Mouse (Mus musculus) cerebellum, adult 11-12 months (tissue): ENCODE measurements at regions not wholly inside any gene's neighbourhood (a gene's known extent, or its start where the extent isn't known, plus 50 kb on each side); places are given as distances from the start of the nearest gene placed in this dataset.
"Not testable (repeated sequence)": the region's sequence is repeated elsewhere in the genome, so short reads cannot be mapped to it uniquely, and the experiment has no call there.

Source experiments
- DNase-seq: peaks from one replicate; pipeline ENCODE4 v3.0.0; 2022

GRCm38 (mm10) chr16:73404099-73404498 is 1007.5 kb downstream of the Robo2 start:
- no peak for DNase-seq

DNA sequence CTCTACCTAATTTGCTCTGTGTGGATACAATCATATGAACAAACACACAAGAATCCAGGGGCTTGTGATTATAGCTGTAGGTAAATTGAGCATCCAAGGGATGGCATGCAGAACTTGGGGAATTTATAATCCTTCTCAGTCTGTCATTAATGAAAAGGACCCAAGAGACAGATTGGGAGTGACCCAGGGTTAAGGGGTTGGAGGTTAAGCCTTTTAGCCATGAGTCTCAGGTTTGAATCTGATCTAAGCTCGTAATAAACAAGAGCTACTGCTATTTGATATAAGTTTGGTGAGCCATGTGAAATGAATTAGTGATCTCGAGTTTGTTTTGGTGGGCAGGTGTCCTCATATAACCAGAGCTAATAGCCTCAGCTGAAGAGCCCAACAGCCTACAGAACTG is 1032.6 kb downstream of the Robo2 start:
- no peak for DNase-seq

GRCm38 (mm10) chr16:73374608-73375165 is 1036.9 kb downstream of the Robo2 start:
- DNase-seq, result no peak

- DNase-seq, result no peak
Measured at GRCm38 (mm10) chr16:73368607-73369233, 1042.9 kb downstream of the Robo2 start.

DNA sequence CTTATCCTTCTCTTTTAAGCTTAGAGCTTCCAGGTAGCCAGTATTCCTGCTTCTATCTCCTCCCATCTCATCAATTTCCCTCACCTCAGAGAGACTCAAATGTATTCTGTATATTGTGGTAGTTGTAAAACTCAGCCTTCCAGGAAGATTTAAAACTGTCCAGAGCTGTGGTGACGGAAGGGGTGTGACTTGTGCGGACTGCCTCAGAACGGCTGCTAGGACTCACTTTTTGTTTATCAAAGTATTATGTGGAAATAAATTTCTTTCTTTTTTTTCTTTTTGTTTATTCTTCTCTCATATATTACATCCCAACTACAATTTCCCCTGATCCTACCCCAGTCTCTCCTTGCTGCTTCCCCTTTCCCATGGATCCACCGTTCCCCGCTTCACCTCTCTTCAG is 1043.7 kb downstream of the Robo2 start:
- DNase-seq, result no peak

GRCm38 (mm10) chr16:73367226-73367840 is 1044.3 kb downstream of the Robo2 start:
- DNase-seq, result no peak

DNA sequence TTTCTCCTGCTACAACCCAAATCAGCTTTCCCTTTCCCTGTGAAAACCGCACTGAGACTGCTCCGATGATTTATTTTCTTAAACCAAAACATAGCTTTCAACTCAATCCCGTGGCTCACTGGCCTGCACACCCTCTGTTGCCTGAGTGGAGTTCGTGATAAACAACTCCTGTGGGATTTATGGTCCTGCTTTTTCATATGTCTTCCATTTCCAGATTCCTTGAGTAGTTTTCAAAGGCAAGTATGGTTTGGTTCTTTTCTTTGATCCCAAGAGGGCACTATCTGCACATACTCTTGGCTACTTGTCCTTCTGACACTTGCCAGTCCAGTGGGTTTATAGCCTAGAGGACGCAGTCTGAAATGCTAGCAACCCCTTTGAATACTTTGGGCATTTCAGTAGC is 1042.6 kb downstream of the Robo1 start:
- DNase-seq, result no peak

- DNase-seq, result no peak
Measured at GRCm38 (mm10) chr16:73343941-73344340, 1035.8 kb downstream of the Robo1 start.

DNA sequence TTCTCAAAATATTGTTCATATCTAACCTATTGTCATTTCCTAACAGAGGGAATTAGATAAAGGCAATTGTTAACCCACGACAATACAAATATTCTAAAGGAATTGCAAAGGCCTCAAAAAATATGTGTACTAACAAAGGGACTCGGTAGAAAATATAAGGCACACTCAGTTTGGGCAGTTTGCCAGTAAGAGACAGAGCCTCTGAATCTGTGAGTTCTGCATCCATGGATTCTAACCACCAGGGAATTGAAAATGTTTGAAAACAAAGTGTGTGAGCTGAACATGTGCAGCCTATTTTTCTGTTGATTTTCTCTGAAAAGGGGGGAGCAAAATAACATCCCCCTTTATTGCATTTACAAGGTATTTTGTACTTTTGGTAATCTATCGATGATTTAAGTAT is 1035.4 kb downstream of the Robo1 start:
- no peak for DNase-seq

DNA sequence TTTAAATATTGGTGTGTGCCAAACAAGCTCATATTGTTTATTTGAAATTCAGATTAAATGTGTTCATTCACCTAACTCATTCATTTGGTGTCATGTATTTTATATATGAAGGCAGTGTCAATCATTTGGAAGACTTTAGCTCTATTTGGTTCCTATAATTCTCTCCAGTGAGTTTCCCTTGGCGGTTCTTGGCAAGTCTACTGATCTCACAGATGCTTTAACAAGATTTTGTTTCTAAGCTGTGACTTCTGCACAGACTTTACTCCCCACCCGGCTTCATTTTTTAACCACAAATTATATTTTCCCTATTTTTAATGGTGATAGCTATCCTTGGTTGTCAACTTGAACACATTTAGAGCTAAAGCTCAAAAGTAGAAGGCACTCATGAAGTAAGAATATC is 1009.5 kb downstream of the Robo1 start:
- no peak for DNase-seq

- no peak for DNase-seq
Measured at GRCm38 (mm10) chr16:73310096-73310495, 1002.0 kb downstream of the Robo1 start.

GRCm38 (mm10) chr16:73279951-73280350 is 971.8 kb downstream of the Robo1 start:
- no peak for DNase-seq

- no peak for DNase-seq
Measured at GRCm38 (mm10) chr16:73259691-73260090, 951.6 kb downstream of the Robo1 start.

- no peak for DNase-seq
Measured at GRCm38 (mm10) chr16:73259283-73259682, 951.2 kb downstream of the Robo1 start.

DNA sequence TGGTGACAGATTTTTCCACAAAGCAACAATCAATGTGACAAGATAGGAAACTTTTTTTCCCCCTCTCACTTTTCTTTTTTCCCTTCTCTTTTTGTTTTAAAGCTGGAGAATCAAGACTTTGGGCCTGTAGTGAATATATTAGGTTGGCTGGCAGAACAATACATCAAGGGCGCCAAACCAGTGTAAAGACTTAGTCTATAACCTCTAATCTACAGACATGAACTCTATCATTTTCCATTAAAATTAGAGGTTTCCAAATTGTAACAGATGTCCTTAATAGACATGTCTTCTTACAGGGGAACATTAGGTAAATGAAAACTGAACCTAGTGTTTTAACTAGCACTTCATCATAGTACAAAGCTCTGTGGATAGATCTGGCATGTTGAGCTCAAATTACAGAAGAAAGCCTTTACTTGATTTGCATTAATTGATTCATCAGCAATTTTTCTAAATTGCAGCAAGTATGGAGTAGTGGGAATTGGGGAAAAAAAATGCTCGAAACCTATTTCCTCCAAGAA is 937.0 kb downstream of the Robo1 start:
- DNase-seq, result no peak

- DNase-seq, result no peak
Measured at GRCm38 (mm10) chr16:73230599-73230998, 922.5 kb downstream of the Robo1 start.

DNA sequence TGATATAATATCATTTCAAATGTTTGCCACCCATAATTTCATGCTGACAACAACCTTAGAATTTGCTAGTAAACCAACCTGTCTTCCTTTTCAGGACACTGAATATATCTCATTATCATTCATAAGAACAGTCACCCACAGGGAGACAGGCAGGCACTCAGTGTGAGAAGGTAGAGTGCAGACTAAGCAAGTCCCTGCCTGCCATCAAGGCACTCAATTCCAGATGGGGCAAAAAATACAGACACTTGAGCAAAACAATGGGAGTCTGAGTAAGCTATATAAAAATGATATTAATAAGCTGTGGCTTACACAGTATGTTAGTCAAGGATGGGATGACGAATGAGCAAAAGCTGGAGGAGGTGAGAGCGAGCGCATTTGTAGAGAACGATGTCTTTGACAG is 909.4 kb downstream of the Robo1 start:
- DNase-seq, result no peak

- DNase-seq, result no peak
Measured at GRCm38 (mm10) chr16:73203542-73203941, 895.4 kb downstream of the Robo1 start.

DNA sequence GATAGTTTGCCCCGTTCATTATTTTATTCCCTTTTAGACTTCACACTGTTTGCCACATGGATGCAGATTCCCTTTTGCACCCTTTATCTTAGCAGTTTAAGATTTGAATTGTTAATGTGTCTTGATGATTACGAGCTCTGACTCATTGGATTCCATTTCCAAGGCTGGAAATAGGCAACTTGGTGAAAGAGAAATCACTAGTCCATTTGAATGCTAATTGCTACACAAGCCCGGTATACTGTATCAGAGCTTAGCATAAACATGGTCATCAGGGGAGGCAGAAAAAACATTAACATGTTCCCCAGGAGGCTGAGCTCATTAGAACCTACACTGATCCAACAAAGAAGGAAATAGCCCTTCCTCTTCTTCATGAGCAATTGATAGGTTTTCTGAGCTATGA is 892.9 kb downstream of the Robo1 start:
- DNase-seq, result no peak

GRCm38 (mm10) chr16:73182776-73183175 is 874.7 kb downstream of the Robo1 start:
- no peak for DNase-seq

GRCm38 (mm10) chr16:73182258-73182657 is 874.2 kb downstream of the Robo1 start:
- no peak for DNase-seq

DNA sequence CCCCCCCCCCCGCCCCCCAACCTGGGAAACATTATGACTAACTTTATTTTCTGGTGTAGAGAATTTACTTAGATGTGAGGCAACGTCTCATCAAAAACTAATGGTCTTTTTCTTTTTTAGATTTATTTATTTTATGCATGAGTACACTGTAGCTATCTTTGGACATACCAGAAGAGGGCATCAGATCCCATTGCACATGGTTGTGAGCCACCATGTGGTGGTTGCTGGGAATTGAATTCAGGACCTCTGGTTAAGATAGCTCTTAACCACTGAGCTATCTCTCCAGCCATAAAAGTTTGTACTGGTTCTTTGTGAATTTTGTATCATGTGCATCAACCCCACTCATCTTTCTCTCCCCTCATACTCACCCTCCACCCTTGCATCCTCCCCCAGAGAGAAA is 847.3 kb downstream of the Robo1 start:
- no peak for DNase-seq

DNA sequence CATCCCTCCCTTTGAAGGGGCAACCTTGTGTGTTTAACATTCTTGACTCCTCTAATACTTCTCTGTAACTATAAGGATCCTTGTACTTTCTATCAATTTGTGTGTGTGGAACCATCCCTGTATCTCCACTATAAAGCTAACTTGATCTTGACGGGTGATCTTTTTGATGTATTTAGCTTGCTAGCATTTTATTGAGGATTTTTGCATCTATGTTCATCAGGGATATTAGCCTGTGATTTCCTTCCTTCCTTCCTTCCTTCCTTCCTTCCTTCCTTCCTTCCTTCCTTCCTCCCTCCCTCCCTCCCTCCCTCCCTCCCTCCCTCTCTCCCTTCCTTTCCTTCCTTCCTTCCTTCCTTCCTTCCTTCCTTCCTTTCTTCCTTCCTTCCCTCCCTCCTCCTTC is 819.8 kb downstream of the Robo1 start:
- DNase-seq, result not testable (repeated sequence)

GRCm38 (mm10) chr16:73120568-73120967 is 812.5 kb downstream of the Robo1 start:
- no peak for DNase-seq

DNA sequence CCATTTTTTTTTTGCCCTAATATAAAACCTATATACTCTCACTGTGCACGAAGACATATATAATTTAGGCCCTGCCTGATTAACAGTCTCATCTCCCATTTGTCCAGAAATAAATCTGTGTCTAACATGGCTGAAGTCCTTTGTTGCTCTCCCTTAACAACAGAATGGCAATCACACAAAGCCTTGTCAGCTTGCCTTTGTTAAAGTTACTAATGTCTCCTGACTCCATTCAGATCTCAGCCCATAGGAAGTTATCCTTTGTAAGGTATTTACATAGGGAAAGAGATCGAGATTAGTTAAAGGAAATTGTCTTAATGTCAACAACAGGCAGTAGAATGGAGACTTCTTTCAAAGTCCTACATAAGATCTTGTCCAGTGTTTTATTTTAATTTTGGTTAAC is 809.2 kb downstream of the Robo1 start:
- no peak for DNase-seq
